Mouse (Mus musculus) MEL-GATA-1-ER (cell line): ENCODE results near the gene Pcsk2.

Source experiments
- DNase-seq: peaks from one replicate; pipeline ENCODE4 v3.0.0-alpha.2; 2012; ENCODE audit warnings: low read depth; ENCODE audit errors: extremely low read depth

The Pcsk2 gene

GRCm38 (mm10) chr2:143644374-143644773 is 98.4 kb downstream of the Pcsk2 start:
- DNase-seq: no peak

GRCm38 (mm10) chr2:143646001-143646400 is 100.0 kb downstream of the Pcsk2 start:
- no peak for DNase-seq

GRCm38 (mm10) chr2:143654621-143655020 is 108.7 kb downstream of the Pcsk2 start:
- no peak for DNase-seq

DNA sequence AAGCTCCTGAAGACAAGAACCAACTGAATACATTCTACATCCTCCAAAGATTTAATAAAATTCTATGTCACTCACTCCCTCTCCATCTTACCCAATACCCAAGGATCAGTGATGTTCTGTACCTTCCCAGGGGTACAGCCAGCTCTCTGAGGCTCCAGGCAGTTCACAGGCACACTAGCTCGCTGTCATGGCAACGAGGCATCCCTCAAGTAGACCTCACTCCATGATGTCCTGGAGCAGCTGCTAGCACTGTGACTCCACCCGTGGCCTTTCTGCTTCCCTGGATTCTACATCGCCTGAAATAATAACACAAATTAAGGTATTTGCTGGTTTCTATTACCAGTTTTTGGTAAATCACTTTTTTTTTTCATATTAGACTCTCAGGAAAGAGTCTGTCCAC is 111.0 kb downstream of the Pcsk2 start:
- DNase-seq: no peak

DNA sequence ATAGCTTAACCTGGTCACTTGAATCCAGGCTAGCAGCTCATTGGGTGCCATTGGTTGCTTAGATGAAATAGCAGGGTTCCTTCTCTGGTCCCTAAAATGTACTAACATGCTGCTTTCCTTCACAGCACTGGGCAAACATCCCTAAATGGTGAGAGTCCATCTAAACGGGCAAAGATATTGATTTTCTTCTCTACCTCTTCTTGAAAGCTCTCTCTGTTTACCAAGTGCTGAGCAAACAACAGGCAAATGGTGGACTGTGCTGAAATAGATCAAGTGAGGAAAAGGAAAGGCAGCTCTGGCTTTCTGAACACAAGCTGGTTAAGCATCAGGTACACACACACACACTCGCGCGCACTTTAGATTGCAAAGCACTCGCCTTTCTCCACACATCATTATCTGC is 120.8 kb downstream of the Pcsk2 start:
- no peak for DNase-seq

DNA sequence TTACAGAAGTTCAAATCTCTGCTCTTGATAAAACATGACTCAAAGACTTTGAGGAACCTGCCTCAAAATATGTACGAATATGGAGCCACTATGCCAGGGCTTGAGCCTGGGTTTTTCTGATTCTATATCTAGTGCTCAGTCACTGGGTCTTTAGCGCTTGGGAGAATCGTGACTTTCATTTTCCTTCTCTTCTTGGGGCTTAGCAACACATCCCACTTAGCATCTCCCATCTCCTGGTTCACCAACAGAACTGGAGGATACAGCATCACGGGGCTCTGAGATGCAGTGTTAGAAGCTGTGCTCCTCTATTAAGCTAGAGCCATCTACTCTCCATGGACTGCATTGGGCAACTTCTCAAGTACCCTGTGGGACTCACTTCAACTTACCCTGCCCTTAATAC is 131.9 kb downstream of the Pcsk2 start:
- DNase-seq: no peak

DNA sequence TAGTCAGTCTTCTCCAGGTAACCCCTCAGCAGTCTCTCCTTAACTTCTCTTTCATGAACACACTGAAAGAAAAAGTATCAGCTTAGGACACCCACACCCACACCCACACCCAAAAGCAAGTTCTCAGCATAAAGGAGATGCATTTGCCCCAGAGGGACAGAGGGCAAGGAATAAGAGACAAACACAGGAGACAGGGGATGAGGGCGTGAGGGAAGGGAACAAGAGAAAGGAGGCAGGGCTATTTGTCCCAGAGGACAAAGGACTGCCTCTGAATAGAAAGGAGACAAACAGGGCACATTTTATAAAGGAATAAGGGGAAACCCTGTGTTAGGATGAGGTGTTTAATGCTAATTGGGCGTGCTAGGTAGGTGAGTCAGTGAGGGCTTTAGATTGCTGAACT is 133.6 kb downstream of the Pcsk2 start:
- DNase-seq: no peak

- DNase-seq: no peak
Observed at GRCm38 (mm10) chr2:143681873-143682555, 136.1 kb downstream of the Pcsk2 start.

DNA sequence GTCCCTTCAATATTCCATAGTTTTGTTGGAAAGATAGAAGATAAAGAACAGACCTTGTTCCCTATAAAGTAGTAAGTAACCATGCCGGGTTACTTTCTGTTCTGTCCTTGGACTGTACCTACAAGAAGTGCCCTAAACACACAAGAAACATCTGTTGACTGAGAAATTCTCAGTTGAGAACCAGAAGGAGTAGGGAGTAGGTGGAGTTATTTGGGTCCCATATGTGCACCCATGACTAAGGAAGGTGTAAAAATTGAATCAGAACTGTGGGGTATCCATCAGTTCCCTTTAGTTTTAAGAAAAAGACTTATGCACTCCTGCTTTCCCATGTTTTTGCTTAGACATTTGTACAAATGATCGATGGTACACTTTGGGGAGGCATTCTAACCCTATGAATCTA is 137.6 kb downstream of the Pcsk2 start:
- DNase-seq: no peak

- DNase-seq: no peak
Observed at GRCm38 (mm10) chr2:143691244-143691643, 145.3 kb downstream of the Pcsk2 start.

GRCm38 (mm10) chr2:143696026-143696557 is 150.1 kb downstream of the Pcsk2 start:
- no peak for DNase-seq

- no peak for DNase-seq
Observed at GRCm38 (mm10) chr2:143696704-143697103, 150.7 kb downstream of the Pcsk2 start.

DNA sequence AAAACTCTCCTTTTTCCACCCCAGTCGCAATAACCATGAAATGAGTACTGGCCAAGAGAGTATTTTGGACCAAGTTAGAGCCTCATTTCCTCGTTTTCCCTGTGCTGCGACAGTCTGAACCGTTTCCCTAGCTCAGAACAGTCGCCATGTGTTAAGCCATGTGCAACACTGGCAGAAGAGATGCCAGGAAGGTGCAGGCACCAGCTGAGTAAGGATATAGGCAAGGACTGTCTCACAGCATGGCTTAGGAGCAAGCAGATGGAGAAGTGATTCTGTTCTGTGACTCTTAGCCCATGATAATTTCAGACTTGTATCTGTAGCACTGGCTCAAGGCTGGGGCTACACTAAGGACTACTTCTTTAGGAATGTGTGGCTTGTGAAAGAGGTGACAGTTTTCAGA is 155.2 kb downstream of the Pcsk2 start:
- no peak for DNase-seq

- no peak for DNase-seq
Observed at GRCm38 (mm10) chr2:143702931-143703344, 157.0 kb downstream of the Pcsk2 start.

DNA sequence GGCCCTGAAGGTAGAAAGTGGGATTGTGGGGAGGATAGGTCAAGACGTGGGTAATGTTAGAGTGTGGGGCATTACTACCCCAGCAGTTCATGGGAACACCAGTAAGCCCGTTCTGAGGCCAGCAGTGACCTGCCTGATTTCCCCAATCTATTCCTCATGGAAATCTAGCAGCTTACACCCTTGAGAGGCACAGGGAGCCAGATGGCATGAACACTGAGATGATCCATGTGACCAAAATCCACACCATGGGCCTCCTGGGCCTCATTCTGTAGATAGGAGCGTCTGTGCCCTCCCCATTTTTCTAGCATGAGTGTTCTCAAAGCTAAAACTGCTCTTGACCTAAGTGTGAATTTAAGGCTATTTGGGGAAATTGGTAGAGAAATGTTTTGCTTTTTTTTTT is 162.2 kb downstream of the Pcsk2 start:
- no peak for DNase-seq

DNA sequence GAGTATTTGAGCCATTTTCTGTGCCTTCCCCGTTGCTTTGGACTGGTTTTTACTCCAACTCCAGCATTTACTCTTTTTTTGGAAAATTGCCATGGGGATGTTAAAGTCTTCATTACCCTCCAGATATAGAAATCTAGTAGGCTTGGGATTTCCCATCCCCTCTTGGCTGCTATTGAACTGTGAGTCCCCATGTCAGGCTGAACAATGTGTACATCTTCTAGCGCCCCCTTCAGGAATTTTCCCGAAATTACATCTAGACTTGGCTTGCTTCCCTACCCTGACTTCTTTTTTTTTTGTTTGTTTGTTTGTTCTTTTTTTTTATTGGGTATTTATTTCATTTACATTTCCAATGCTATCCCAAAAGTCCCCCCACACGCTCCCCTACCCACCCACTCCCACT is 163.3 kb downstream of the Pcsk2 start:
- no peak for DNase-seq

DNA sequence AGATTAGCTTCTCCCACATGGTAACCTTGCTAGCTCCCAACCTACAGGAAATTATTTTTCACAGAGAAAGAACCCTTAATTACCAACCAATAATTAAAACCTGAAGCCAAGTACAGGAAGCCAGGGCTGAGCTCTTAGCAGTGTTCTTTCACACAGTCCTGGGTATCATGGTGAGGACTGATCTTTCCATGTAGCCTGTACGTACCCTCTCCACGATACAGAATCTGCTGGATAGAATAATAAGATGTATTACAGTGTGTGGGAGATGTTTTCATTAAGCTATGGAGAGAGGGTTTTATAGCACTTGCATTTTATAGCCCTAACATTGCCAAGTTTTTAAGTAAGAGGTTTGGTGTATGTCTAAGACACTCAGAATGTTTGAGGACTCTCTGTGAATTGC is 164.0 kb downstream of the Pcsk2 start:
- DNase-seq: no peak

DNA sequence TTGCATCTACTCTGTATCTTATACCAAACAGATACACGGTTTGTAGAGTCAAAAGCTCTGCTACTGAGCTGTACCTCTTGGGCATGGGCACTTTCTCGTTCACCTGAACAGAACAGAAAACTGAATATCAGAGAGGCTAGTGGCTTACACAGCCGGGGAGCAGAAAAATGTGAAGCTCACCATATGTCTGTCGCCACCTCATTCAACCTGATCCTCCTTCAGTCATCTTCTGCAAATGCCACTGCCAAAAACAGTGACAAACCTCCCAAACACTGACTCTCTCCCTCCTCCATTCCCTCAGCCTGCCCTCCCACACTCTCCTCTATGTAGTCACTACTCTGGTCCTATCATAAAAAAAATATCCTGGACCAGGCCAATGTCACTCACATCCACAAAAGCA is 165.9 kb downstream of the Pcsk2 start:
- DNase-seq: no peak

DNA sequence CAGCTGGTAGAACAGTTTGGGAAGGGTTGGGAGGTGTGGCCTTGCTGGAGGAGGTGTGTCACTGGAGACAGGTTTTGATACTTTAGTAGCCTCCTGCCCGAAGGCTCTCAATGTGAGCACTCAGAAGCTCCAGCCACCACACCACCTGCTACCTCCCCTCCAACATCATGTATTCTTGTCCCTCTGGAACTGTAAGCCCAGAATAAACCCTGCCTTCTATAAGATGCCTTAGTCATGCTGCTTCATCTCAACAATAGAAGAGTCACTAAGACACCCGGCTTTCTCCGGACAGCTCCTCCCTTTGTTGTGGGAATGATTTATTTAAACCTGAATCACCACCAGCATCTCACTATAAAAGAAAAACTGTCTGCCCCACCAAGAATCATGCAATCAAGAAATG is 166.9 kb downstream of the Pcsk2 start:
- no peak for DNase-seq

GRCm38 (mm10) chr2:143713902-143714301 is 167.9 kb downstream of the Pcsk2 start:
- no peak for DNase-seq

DNA sequence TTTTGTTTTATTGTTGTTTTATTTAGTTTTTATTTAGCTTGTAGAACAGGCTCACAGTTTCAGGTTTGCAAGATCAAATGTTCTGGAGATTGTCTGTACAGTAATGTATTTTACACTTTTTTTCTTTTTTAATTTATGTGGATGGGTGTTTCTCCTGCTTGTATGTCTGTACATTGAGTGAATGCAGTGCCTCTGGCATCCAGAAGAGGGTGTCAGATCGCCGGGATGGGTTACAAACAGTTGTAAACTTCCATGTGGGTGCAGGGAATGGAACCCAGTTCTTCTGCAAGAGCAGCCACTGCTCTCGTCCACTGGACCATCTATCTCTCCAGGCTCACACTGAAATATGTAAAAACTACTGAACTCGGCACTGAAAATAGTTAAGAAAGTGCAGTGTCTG is 169.2 kb downstream of the Pcsk2 start:
- no peak for DNase-seq

DNA sequence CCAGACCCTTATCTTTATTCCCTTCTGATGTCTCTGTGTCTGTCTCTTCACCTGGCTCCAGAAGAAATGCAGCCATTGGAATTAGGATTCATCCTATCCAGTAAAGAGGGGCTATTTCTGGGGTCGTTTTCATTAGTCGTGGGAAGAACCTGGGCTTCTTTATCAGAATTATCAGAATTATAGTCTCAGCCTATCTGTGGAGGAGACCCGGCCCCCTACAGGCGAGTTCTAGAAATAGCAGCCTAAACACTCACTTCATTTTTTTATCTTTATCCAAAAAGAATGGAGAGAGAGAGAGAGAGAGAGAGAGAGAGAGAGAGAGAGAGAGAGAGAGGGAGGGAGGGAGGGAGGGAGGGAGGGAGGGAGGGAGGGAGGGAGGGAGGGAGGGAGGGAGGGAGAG is 177.3 kb downstream of the Pcsk2 start:
- no peak for DNase-seq

DNA sequence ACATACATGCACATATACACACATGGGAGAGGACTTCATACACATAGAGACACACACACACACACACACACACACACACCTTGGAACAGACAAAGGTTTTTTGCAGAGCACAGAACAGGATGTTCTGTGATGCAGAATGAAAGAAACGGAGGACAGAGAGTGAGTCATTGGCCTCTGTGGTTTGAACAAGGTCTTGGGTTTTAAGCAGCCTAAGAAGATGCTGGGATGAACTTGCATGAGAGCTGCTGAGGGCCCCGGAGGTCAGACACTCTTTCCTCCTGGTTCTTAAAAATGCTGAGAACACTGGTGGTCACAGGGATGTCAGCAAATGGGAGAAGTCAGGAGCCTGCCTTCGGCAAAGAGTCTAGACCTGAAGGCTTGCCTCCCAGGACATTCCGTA is 178.1 kb downstream of the Pcsk2 start:
- DNase-seq: no peak

DNA sequence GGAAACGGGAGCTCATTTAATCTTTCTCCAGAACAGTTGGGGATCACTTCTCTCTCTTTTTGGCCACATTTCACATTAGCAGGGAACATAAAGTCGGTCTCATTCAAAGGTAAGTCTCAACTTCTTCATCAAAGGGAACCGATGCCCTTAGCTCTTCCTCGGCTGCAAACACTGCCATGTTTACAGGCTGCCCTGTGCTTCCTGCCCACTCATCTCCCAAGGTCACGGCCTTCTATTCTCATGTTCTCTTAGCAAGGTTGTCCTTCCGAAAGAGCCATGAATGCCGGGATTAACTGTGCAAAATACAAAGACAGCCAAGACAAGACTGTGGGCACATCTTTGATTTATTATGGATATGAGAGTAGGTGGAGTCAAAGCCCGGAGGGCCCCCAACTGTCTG is 178.8 kb downstream of the Pcsk2 start:
- DNase-seq: no peak
